Mouse (Mus musculus) CD4-positive, CD25-positive, alpha-beta regulatory T cell, adult 4 months (primary cell): ENCODE measurements around the gene Mapk14. TPM values are rescaled to one million over a fixed set of nuclear protein-coding genes. Genes with fewer than 3 reads are reported as not detected.
"Not testable (repeated sequence)": the region's sequence is repeated elsewhere in the genome, so short reads cannot be mapped to it uniquely, and the experiment has no call there.

ENCODE experiments used
- ATAC-seq: one replicate; pipeline ENCODE4 v1.8.0; 2017
- polyA plus RNA-seq, 2 experiments: library from polyadenylated mRNA; unstranded; fragments of 100-300 nt; shearing (Covaris generic); gene quantifications; one replicate each; pipeline ENCODE4 v1.2.1; 2017

The Mapk14 gene
- polyA plus RNA-seq, 2 experiments from 2014 or later: 17.8 to 20.7 TPM

- ATAC-seq: no peak
Measured at GRCm38 (mm10) chr17:28698672-28699071, 7.5 kb downstream of the Mapk14 start.

- ATAC-seq: no peak
Measured at GRCm38 (mm10) chr17:28699789-28700188, 8.7 kb downstream of the Mapk14 start.

GRCm38 (mm10) chr17:28701171-28701570 is 10.0 kb downstream of the Mapk14 start:
- peak; percentile 27 for ATAC-seq

- no peak for ATAC-seq
Measured at GRCm38 (mm10) chr17:28701737-28702136, 10.6 kb downstream of the Mapk14 start.

GRCm38 (mm10) chr17:28702646-28703045 is 11.5 kb downstream of the Mapk14 start:
- ATAC-seq: peak; percentile 25

GRCm38 (mm10) chr17:28706697-28707096 is 15.6 kb downstream of the Mapk14 start:
- ATAC-seq: no peak

- no peak for ATAC-seq
Measured at GRCm38 (mm10) chr17:28707136-28707627, 16.1 kb downstream of the Mapk14 start.

DNA sequence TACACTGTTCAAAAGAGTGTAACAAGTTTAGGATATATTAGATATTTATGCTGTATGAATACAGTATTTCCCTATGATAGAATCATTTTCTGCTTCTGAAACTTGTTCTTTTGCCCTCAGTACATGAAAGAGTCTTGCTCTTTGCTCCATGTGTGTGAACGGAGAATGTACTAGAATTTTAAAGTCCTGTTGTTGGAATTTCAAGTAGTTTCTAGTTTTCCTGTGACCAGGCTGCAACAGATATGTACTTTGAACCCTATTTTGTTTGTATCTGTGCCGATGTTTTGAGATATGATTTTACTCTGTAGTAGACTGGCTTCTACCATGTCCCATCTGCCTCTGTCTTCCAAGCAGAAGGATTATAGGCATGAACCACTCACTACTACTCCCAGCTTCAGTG is 16.7 kb downstream of the Mapk14 start:
- ATAC-seq: no peak

GRCm38 (mm10) chr17:28708989-28709388 is 17.9 kb downstream of the Mapk14 start:
- no peak for ATAC-seq

GRCm38 (mm10) chr17:28709552-28710290 is 18.6 kb downstream of the Mapk14 start:
- no peak for ATAC-seq

- no peak for ATAC-seq
Measured at GRCm38 (mm10) chr17:28710291-28710688, 19.2 kb downstream of the Mapk14 start.

GRCm38 (mm10) chr17:28711237-28711636 is 20.1 kb downstream of the Mapk14 start:
- no peak for ATAC-seq

GRCm38 (mm10) chr17:28712305-28712704 is 21.2 kb downstream of the Mapk14 start:
- ATAC-seq: no peak

GRCm38 (mm10) chr17:28714006-28714405 is 22.9 kb downstream of the Mapk14 start:
- no peak for ATAC-seq

- ATAC-seq: no peak
Measured at GRCm38 (mm10) chr17:28715832-28716548, 24.9 kb downstream of the Mapk14 start.

- no peak for ATAC-seq
Measured at GRCm38 (mm10) chr17:28717535-28717934, 26.4 kb downstream of the Mapk14 start.

GRCm38 (mm10) chr17:28725783-28726182 is 34.7 kb downstream of the Mapk14 start, which contains the start of gene AC170998.1:
Gene AC170998.1, plus strand, starts transcription at chr17:28726083.
- no peak for ATAC-seq

DNA sequence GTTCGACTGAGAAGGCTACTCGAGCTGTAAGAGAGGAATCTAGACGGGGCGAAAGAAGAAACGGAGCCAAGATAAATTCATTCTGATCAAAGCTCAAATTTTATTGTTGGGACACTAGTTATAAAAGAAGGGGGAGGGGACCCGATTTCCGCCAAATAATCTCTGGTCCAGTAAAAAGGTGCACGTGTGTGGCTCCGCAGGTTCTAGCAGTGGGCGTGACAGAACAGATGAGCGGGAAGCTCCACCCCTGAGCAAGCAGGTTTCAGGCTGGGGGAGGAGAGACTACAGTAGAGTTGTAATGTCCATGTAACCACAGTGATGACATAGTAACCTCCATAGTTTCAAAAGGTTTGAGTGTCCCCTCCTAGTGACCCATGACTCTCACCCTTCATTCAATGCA is 36.4 kb downstream of the Mapk14 start:
- not testable (repeated sequence) for ATAC-seq

DNA sequence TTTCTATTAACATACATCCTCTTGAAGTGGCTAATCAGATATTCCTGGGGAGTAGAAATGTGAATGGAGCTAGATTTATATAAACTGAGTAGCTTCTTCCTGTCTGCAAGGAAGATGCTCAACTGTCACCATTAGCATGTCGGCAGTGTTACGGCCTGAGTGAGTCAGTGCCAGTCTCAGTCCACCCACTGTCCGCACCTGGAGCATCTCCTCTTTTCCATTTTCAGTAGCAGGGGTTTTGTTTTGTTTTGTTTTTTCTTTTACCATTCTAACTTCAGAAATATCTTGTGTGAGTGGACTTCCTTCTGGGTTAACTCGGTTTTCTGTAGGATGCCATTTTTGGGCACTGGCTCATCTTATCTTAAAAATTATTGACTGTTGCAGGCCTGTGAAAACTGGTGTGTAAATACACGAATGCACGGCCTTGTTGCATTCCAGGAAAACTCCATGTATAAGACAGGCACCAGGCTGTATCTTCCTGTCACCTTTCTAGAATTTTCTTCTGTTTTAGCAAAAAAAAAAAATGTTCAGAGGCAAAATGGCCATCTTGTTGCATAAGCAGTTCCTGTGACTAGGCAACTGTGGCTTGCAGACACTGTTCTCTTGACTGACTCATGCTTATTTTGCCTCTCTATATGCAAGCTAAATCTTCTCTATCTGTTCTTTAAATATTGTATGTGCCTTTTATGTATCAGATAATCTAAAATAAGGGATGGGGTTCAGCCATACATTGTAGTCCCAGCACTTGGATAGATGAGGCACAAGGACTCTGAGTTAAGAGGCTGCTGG is 44.4 kb downstream of the Mapk14 start:
- no peak for ATAC-seq

GRCm38 (mm10) chr17:28736486-28736885 is 45.4 kb downstream of the Mapk14 start:
- ATAC-seq: no peak

- ATAC-seq: no peak
Measured at GRCm38 (mm10) chr17:28737973-28738372, 46.8 kb downstream of the Mapk14 start.

GRCm38 (mm10) chr17:28739244-28739643 is 48.1 kb downstream of the Mapk14 start:
- no peak for ATAC-seq
